Mouse (Mus musculus) small intestine, adult 2 months (tissue): Measurements from ENCODE around the gene Taar1.

Experiments
- CTCF ChIP-seq: fragments of 200-500 bp; IDR thresholded peaks from 2 replicates; pipeline ENCODE4 v1.5.1; 2012; ENCODE audit warnings: low read depth, mild to moderate bottlenecking, control low read depth, inconsistent platforms, low read length, moderate library complexity, mixed read lengths; ENCODE audit not compliant: insufficient replicate concordance, insufficient read length; ENCODE audit errors: extremely low read depth
- POLR2A ChIP-seq: fragments of 200-500 bp; IDR thresholded peaks from 2 replicates; pipeline ENCODE4 v1.6.1; 2012; ENCODE audit warnings: low read depth, mild to moderate bottlenecking, control low read depth, inconsistent platforms, low read length, moderate library complexity

- TF ChIP-seq POLR2A (no peak), CTCF (peak; percentile 47; the same call in 1 of the 2 replicates)
Observed at GRCm38 (mm10) chr10:23942465-23942864, 22.3 kb downstream of the Taar1 start.
